Mouse (Mus musculus) megakaryocyte, embryonic 14.5 days (primary cell): Measurements from ENCODE around the gene Rps6kb2.

Experiments used
- FLI1 ChIP-seq: IDR thresholded peaks from 2 replicates; pipeline ENCODE4 v1.6.1; 2012; ENCODE audit warnings: low read length, inconsistent platforms, mixed read lengths
- GATA1 ChIP-seq: IDR thresholded peaks from 3 replicates; pipeline ENCODE4 v1.6.1; 2012; ENCODE audit warnings: mixed read lengths, low read length, inconsistent platforms, borderline replicate concordance

- TF ChIP-seq GATA1 (no peak), FLI1 (no peak)
These were observed 48.0 kb downstream of the Rps6kb2 start for GRCm38 (mm10) chr19:4115144-4115543.
